18 mouse cellular contexts compared by ENCODE assay signal in genomic region chr11:4422494-4423425, GRCm38 (mm10). TPM values are rescaled to one million over a fixed set of nuclear protein-coding genes. Genes with fewer than 3 reads are reported as not detected.
A peak's percentile ranks its signal among the peaks of the same experiment; 100 is the strongest.
DNase-seq lines count a peak whose midpoint lies in the region; ATAC-seq and TF ChIP-seq lines count a peak whose summit lies in the region.
"Had no signal": no experiment of that assay in that cellular context is flagged by ENCODE, and none has a peak within 500 bp of the region (broad histone marks: within the 10 kb centered on the region; RNA-seq: fewer than 3 reads in every experiment).

No protein-coding gene starts in this region.

- no peak for ATAC-seq in kidney, embryonic 16.5 days (ENCODE audit: low FRiP score, low TSS enrichment)
- peak; percentile 18 for ATAC-seq in activated CD4-positive, CD25-positive, alpha-beta regulatory T cell, adult 4 months
- no peak for ATAC-seq in forebrain, postnatal 0 days
- ATAC-seq: liver, embryonic 12.5 days had no signal

- 84% methylated on average over 16 of the region's 16 CpGs for WGBS in kidney, adult 2 months
- 82% methylated on average over 16 of the region's 16 CpGs for WGBS in kidney, embryonic 16.5 days
- 72% methylated on average over 16 of the region's 16 CpGs for WGBS in macrophage (ENCODE audit: missing documents)
- 87% methylated on average over 16 of the region's 16 CpGs for WGBS in cerebellum, adult 2 months
- 81% methylated on average over 16 of the region's 16 CpGs for WGBS in forebrain, postnatal 0 days

- no peaks in the 10 kb centered on the region for H3K4me1 ChIP-seq in kidney, adult 2 months (ENCODE audit: control insufficient read depth, insufficient read depth, low read length)
- no peaks in the 10 kb centered on the region for H3K4me1 ChIP-seq in kidney, embryonic 16.5 days (ENCODE audit: insufficient read depth, low read length)
- no peaks in the 10 kb centered on the region for H3K4me1 ChIP-seq in cerebellum, adult 2 months (ENCODE audit: control insufficient read depth, insufficient read depth, low read length)
- H3K4me1 ChIP-seq in forebrain, postnatal 0 days (ENCODE audit: insufficient read depth), result no peaks in the 10 kb centered on the region
- H3K4me1 ChIP-seq: heart, embryonic 12.5 days; liver, embryonic 12.5 days had no signal

- TF ChIP-seq POLR2A in kidney, adult 2 months (IDR thresholded peaks at IDR 0.05; ENCODE audit: low read depth, low read length), result no peak
- no peak for TF ChIP-seq POLR2A in cerebellum, adult 2 months (IDR thresholded peaks at IDR 0.05; ENCODE audit: borderline replicate concordance, insufficient read depth, low read length)

- no peak overlapping the region for H3K4me2 ChIP-seq in kidney, embryonic 16.5 days (replicated peaks; ENCODE audit: low read depth, low read length)
- no peak overlapping the region for H3K4me2 ChIP-seq in forebrain, postnatal 0 days (ENCODE audit: low read depth)
- H3K4me2 ChIP-seq: heart, embryonic 12.5 days; liver, embryonic 12.5 days; midbrain, embryonic 11.5 days had no signal

- H3K27me3 ChIP-seq in kidney, adult 2 months (replicated peaks; ENCODE audit: control insufficient read depth, insufficient read depth, low read length), result no peaks in the 10 kb centered on the region
- H3K27me3 ChIP-seq in kidney, embryonic 16.5 days (ENCODE audit: insufficient read depth, low read length), result no peaks in the 10 kb centered on the region
- no peaks in the 10 kb centered on the region for H3K27me3 ChIP-seq in cerebellum, adult 2 months (ENCODE audit: control insufficient read depth, insufficient read depth, low read length)
- H3K27me3 ChIP-seq in forebrain, postnatal 0 days (ENCODE audit: insufficient read depth, low read length), result no peaks in the 10 kb centered on the region
- H3K27me3 ChIP-seq: liver, embryonic 12.5 days had no signal

- TF ChIP-seq CTCF in kidney, adult 2 months (conservative IDR thresholded peaks at IDR 0.05; ENCODE audit: insufficient read depth, insufficient read length, low read depth, low read length), result no peak
- TF ChIP-seq CTCF in cerebellum, adult 2 months (IDR thresholded peaks at IDR 0.05; ENCODE audit: borderline replicate concordance, insufficient read depth, low read depth, low read length), result no peak
- no peak for TF ChIP-seq CTCF in forebrain, postnatal 0 days (IDR thresholded peaks at IDR 0.05; ENCODE audit: low read depth)

- no peaks in the 10 kb centered on the region for H3K79me2 ChIP-seq in macrophage (ENCODE audit: inconsistent target)

- no peaks in the 10 kb centered on the region for H3K9me3 ChIP-seq in kidney, embryonic 16.5 days (ENCODE audit: low read length)
- no peaks in the 10 kb centered on the region for H3K9me3 ChIP-seq in forebrain, postnatal 0 days (ENCODE audit: low read length)
- H3K9me3 ChIP-seq: heart, embryonic 12.5 days; liver, embryonic 12.5 days had no signal

- DNase-seq in kidney, adult 2 months, result peak; percentile 4
- peak; percentile 33 for DNase-seq in thymus, postnatal 25 days
- DNase-seq in cerebellum, adult 2 months, result no peak
- DNase-seq in left cerebral cortex, adult 18-20 months (ENCODE audit: low spot score in 2 of 2), result no peak
- no peak for DNase-seq in forebrain, postnatal 0 days
- DNase-seq: adrenal gland, postnatal 25 days; gastrocnemius, postnatal 14 days; heart, postnatal 4 days; kidney, postnatal 14 days; left cerebral cortex, postnatal 4 days had no signal

- 0 out of 2 replicates have a peak overlapping the region, but pooled peaks have one; percentile 35 for H3K27ac ChIP-seq in kidney, adult 2 months (ENCODE audit: insufficient read depth, low read depth, low read length)
- H3K27ac ChIP-seq in kidney, embryonic 16.5 days (ENCODE audit: low read length), result no peak overlapping the region
- peak overlapping the region; percentile 39 for H3K27ac ChIP-seq in macrophage
- no peak overlapping the region for H3K27ac ChIP-seq in cerebellum, adult 2 months (ENCODE audit: insufficient read depth, low read length)
- no peak overlapping the region for H3K27ac ChIP-seq in forebrain, postnatal 0 days (ENCODE audit: low read depth, low read length)
- H3K27ac ChIP-seq: liver, embryonic 12.5 days had no signal

- H3K4me3 ChIP-seq in kidney, adult 2 months (ENCODE audit: insufficient read depth, low read depth, low read length), result no peak overlapping the region
- no peak overlapping the region for H3K4me3 ChIP-seq in kidney, embryonic 16.5 days (ENCODE audit: low read length)
- H3K4me3 ChIP-seq in macrophage (ENCODE audit: inconsistent target), result no peak overlapping the region
- H3K4me3 ChIP-seq in cerebellum, adult 2 months (replicated peaks; ENCODE audit: insufficient read depth, low read depth, low read length), result no peak overlapping the region
- H3K4me3 ChIP-seq in forebrain, postnatal 0 days (ENCODE audit: low read depth, low read length), result no peak overlapping the region
- H3K4me3 ChIP-seq: erythroblast, embryonic 14.5 days; heart, embryonic 12.5 days; liver, embryonic 12.5 days had no signal

- no peak overlapping the region for H3K9ac ChIP-seq in kidney, embryonic 16.5 days (replicated peaks; ENCODE audit: low read length)
- H3K9ac ChIP-seq in forebrain, postnatal 0 days, result no peak overlapping the region
- H3K9ac ChIP-seq: heart, embryonic 12.5 days; liver, embryonic 12.5 days had no signal

- H3K36me3 ChIP-seq in kidney, adult 2 months (ENCODE audit: control insufficient read depth, insufficient read depth, low read length), result no peaks in the 10 kb centered on the region
- H3K36me3 ChIP-seq in kidney, embryonic 16.5 days (ENCODE audit: insufficient read depth, low read length), result no peaks in the 10 kb centered on the region
- H3K36me3 ChIP-seq in macrophage (ENCODE audit: inconsistent target), result no peaks in the 10 kb centered on the region
- no peaks in the 10 kb centered on the region for H3K36me3 ChIP-seq in forebrain, postnatal 0 days (ENCODE audit: insufficient read depth)
- H3K36me3 ChIP-seq: heart, embryonic 12.5 days; liver, embryonic 12.5 days had no signal

RNA-seq across cellular contexts. Expression of gene Hormad2, which starts 18.1 kb away (rescaled TPM):
- polyA plus RNA-seq in kidney, adult 2 months (2012; rRNA removed), result not detected in 2 replicates
- 0.51 and 0.66 TPM in 2 replicates for polyA plus RNA-seq in kidney, embryonic 16.5 days (2015; fragmentation: Nextera tagmentation; extraction: Ambion mirVana)
- 1 to 10 TPM in 1 of 2 experiments, under 1 TPM in 1; 0.46 to 1.0 TPM for polyA plus RNA-seq in activated CD4-positive, CD25-positive, alpha-beta regulatory T cell, adult 4 months (2017; shearing (Covaris generic))
- total RNA-seq in macrophage (2018; cell fraction: chromatin; rRNA removed), result not detected
- total RNA-seq in macrophage (2018; cell fraction: cytosol; rRNA removed), result under 1 TPM in 1 of 26 experiments, not detected in 25; 0.14 TPM
- 1 to 10 TPM in 1 of 26 experiments, under 1 TPM in 1, not detected in 24; 0.59 to 2.0 TPM for total RNA-seq in macrophage (2018; cell fraction: nucleus; rRNA removed)
- polyA plus RNA-seq in macrophage (2018), result 0.51 TPM in 1 of 3 replicates, not detected in the others
- 0.05 and 0.08 TPM in 2 replicates for polyA plus RNA-seq in cerebellum, adult 2 months (2012; rRNA removed)
- not detected for total RNA-seq in left cerebral cortex, adult 18-20 months (2021)
- total RNA-seq in forebrain, postnatal 0 days (2014; rRNA removed), result not detected in 2 replicates
- polyA plus RNA-seq in forebrain, postnatal 0 days (2015; fragmentation: Nextera tagmentation; extraction: Ambion mirVana), result 0.09 TPM in 1 of 2 replicates, not detected in the other
- total RNA-seq: gastrocnemius, postnatal 14 days; layer of hippocampus, postnatal 14 days; left cerebral cortex, postnatal 4 days had no signal
- polyA plus RNA-seq: erythroblast, embryonic 14.5 days had no signal

Comparison
In these comparisons a context has a peak if more than half of its experiments do, and no peak if none do; other contexts are left out.
1. H3K27ac ChIP-seq: peak in kidney, adult 2 months (single experiment) and macrophage (single experiment); none in kidney, embryonic 16.5 days (single experiment), cerebellum, adult 2 months (single experiment) and forebrain, postnatal 0 days (single experiment).
2. DNase-seq: peak in kidney, adult 2 months (single experiment) and thymus, postnatal 25 days (single experiment); none in cerebellum, adult 2 months (0 of 2), left cerebral cortex, adult 18-20 months (0 of 2) and forebrain, postnatal 0 days (single experiment).